In genomic region chr2:85050746-85051145, GRCm38 (mm10) we compare ENCODE assay signal across 8 mouse cellular contexts. TPM values are rescaled to one million over a fixed set of nuclear protein-coding genes. Genes with fewer than 3 reads are reported as not detected.
A peak's percentile ranks its signal among the peaks of the same experiment; 100 is the strongest.
DNase-seq lines count a peak whose midpoint lies in the region; ATAC-seq and TF ChIP-seq lines count a peak whose summit lies in the region.

No protein-coding gene starts in this region.

- H3K9ac ChIP-seq in heart, embryonic 13.5 days, result peak overlapping the region; percentile 79
- peak overlapping the region; percentile 37 for H3K9ac ChIP-seq in limb, embryonic 14.5 days (ENCODE audit: low read depth, low read length, severe bottlenecking)
- H3K9ac ChIP-seq in neural tube, embryonic 12.5 days, result peak overlapping the region; percentile 27; the same call in 1 of the 2 replicates

- peak overlapping the region; percentile 50 for H3K4me3 ChIP-seq in kidney, adult 2 months (ENCODE audit: insufficient read depth, low read depth, low read length)
- peak overlapping the region; percentile 80 for H3K4me3 ChIP-seq in heart, embryonic 13.5 days
- peak overlapping the region; percentile 71 for H3K4me3 ChIP-seq in limb, embryonic 14.5 days (replicated peaks; ENCODE audit: low read length)
- peak overlapping the region; percentile 13; the same call in 1 of the 2 replicates for H3K4me3 ChIP-seq in neural tube, embryonic 12.5 days

- H3K36me3 ChIP-seq in kidney, adult 2 months (ENCODE audit: control insufficient read depth, insufficient read depth, low read length), result no peaks in the 10 kb centered on the region
- peaks cover 58% of the 10 kb centered on the region for H3K36me3 ChIP-seq in heart, embryonic 13.5 days
- H3K36me3 ChIP-seq in limb, embryonic 14.5 days (ENCODE audit: control insufficient read depth, insufficient read depth, low read length), result peaks cover 55% of the 10 kb centered on the region
- peaks cover 54% of the 10 kb centered on the region for H3K36me3 ChIP-seq in neural tube, embryonic 12.5 days

- no peaks in the 10 kb centered on the region for H3K9me3 ChIP-seq in heart, embryonic 13.5 days
- H3K9me3 ChIP-seq in limb, embryonic 14.5 days (ENCODE audit: control insufficient read depth, low read length), result no peaks in the 10 kb centered on the region
- no peaks in the 10 kb centered on the region for H3K9me3 ChIP-seq in neural tube, embryonic 12.5 days

- no peaks in the 10 kb centered on the region for H3K27me3 ChIP-seq in kidney, adult 2 months (replicated peaks; ENCODE audit: control insufficient read depth, insufficient read depth, low read length)
- no peaks in the 10 kb centered on the region for H3K27me3 ChIP-seq in heart, embryonic 13.5 days (replicated peaks)
- H3K27me3 ChIP-seq in limb, embryonic 14.5 days (ENCODE audit: control insufficient read depth, insufficient read depth, low read length), result no peaks in the 10 kb centered on the region
- no peaks in the 10 kb centered on the region for H3K27me3 ChIP-seq in neural tube, embryonic 12.5 days (replicated peaks)

- ATAC-seq in heart, embryonic 13.5 days (ENCODE audit: extremely low read depth, insufficient number of reproducible peaks, low FRiP score, low TSS enrichment), result no peak
- no peak for ATAC-seq in limb, embryonic 14.5 days (ENCODE audit: low FRiP score, low read depth)
- no peak for ATAC-seq in neural tube, embryonic 12.5 days (ENCODE audit: low FRiP score, low read depth)

- peaks cover 5% of the 10 kb centered on the region for H3K4me1 ChIP-seq in kidney, adult 2 months (ENCODE audit: control insufficient read depth, insufficient read depth, low read length)
- H3K4me1 ChIP-seq in heart, embryonic 13.5 days, result peaks cover 67% of the 10 kb centered on the region
- H3K4me1 ChIP-seq in limb, embryonic 14.5 days (ENCODE audit: control insufficient read depth, insufficient read depth, low read length), result peaks cover 18% of the 10 kb centered on the region
- H3K4me1 ChIP-seq in neural tube, embryonic 12.5 days, result peaks cover 33% of the 10 kb centered on the region

- DNase-seq in kidney, adult 2 months, result peak; percentile 47
- no peak for DNase-seq in kidney, adult 11 months
- peak; percentile 55 for DNase-seq in adrenal gland, adult 2 months
- DNase-seq in limb, embryonic 14.5 days (ENCODE audit: low spot score), result peak; percentile 23
- no peak for DNase-seq in embryo, embryonic 9.5 days (ENCODE audit: extremely low spot score)
- no peak for DNase-seq in spleen, adult 18-20 months

- TF ChIP-seq CTCF in kidney, adult 2 months (conservative IDR thresholded peaks at IDR 0.05; ENCODE audit: insufficient read depth, insufficient read length, low read depth, low read length), result no peak

- WGBS in kidney, adult 2 months, result 37% methylated on average over 9 of the region's 9 CpGs
- WGBS in heart, embryonic 13.5 days, result 36% methylated on average over 9 of the region's 9 CpGs
- WGBS in limb, embryonic 14.5 days, result 36% methylated on average over 9 of the region's 9 CpGs
- 57% methylated on average over 9 of the region's 9 CpGs for WGBS in neural tube, embryonic 12.5 days

- peak overlapping the region; percentile 83 for H3K4me2 ChIP-seq in heart, embryonic 13.5 days
- H3K4me2 ChIP-seq in limb, embryonic 14.5 days (replicated peaks; ENCODE audit: low read depth, low read length, severe bottlenecking), result peak overlapping the region; percentile 71
- H3K4me2 ChIP-seq in neural tube, embryonic 12.5 days (replicated peaks), result peak overlapping the region; percentile 52

- peak overlapping the region; percentile 72 for H3K27ac ChIP-seq in kidney, adult 2 months (ENCODE audit: insufficient read depth, low read depth, low read length)
- H3K27ac ChIP-seq in heart, embryonic 13.5 days (replicated peaks), result peak overlapping the region; percentile 93
- H3K27ac ChIP-seq in limb, embryonic 14.5 days (replicated peaks; ENCODE audit: low read depth, low read length), result peak overlapping the region; percentile 95
- no peak overlapping the region for H3K27ac ChIP-seq in neural tube, embryonic 12.5 days

- no peak for TF ChIP-seq POLR2A in kidney, adult 2 months (IDR thresholded peaks at IDR 0.05; ENCODE audit: low read depth, low read length)
- TF ChIP-seq POLR2A in limb, embryonic 14.5 days (IDR thresholded peaks at IDR 0.05; ENCODE audit: borderline replicate concordance, extremely low read depth, insufficient read depth, insufficient read length), result no peak

RNA-seq across cellular contexts. Expression of gene Tnks1bp1, which starts 2.9 kb away (rescaled TPM):
- 46.9 and 47.0 TPM in 2 replicates for polyA plus RNA-seq in kidney, adult 2 months (2012; rRNA removed)
- 100 to 1,000 TPM in 1 of 2 experiments, 10 to 100 TPM in 1; 87.8 to 114 TPM for total RNA-seq in adrenal gland, adult 2 months (2021)
- polyA plus RNA-seq in adrenal gland, adult 2 months (2012; rRNA removed), result 66.5 and 78.9 TPM in 2 replicates
- polyA plus RNA-seq in heart, embryonic 13.5 days (2015; fragmentation: Nextera tagmentation; extraction: Ambion mirVana), result 17.4 and 21.5 TPM in 2 replicates
- polyA plus RNA-seq in limb, embryonic 14.5 days (2012; rRNA removed), result 85.9 and 110 TPM in 2 replicates
- polyA plus RNA-seq in limb, embryonic 14.5 days (2014; fragmentation: Nextera tagmentation; extraction: Ambion mirVana), result 16.8 and 17.0 TPM in 2 replicates
- 30.1 and 32.2 TPM in 2 replicates for polyA plus RNA-seq in neural tube, embryonic 12.5 days (2016; fragmentation: Nextera tagmentation; extraction: Ambion mirVana)

RNA-seq across cellular contexts. Expression of gene P2rx3, which starts 13.5 kb away (rescaled TPM):
- polyA plus RNA-seq in kidney, adult 2 months (2012; rRNA removed), result 0.80 and 0.90 TPM in 2 replicates
- 1 to 10 TPM; 1.1 to 1.4 TPM for total RNA-seq in adrenal gland, adult 2 months (2021)
- 0.54 and 0.83 TPM in 2 replicates for polyA plus RNA-seq in adrenal gland, adult 2 months (2012; rRNA removed)
- polyA plus RNA-seq in heart, embryonic 13.5 days (2015; fragmentation: Nextera tagmentation; extraction: Ambion mirVana), result 0.31 and 0.69 TPM in 2 replicates
- polyA plus RNA-seq in limb, embryonic 14.5 days (2012; rRNA removed), result 0.45 and 0.69 TPM in 2 replicates
- 0.43 and 0.81 TPM in 2 replicates for polyA plus RNA-seq in limb, embryonic 14.5 days (2014; fragmentation: Nextera tagmentation; extraction: Ambion mirVana)
- 40.0 and 51.0 TPM in 2 replicates for polyA plus RNA-seq in neural tube, embryonic 12.5 days (2016; fragmentation: Nextera tagmentation; extraction: Ambion mirVana)

RNA-seq across cellular contexts. Expression of gene Ssrp1, which starts 13.7 kb away (rescaled TPM):
- polyA plus RNA-seq in kidney, adult 2 months (2012; rRNA removed), result 70.2 and 78.9 TPM in 2 replicates
- total RNA-seq in adrenal gland, adult 2 months (2021), result 100 to 1,000 TPM; 105 to 125 TPM
- polyA plus RNA-seq in adrenal gland, adult 2 months (2012; rRNA removed), result 78.7 and 92.2 TPM in 2 replicates
- polyA plus RNA-seq in heart, embryonic 13.5 days (2015; fragmentation: Nextera tagmentation; extraction: Ambion mirVana), result 139 and 152 TPM in 2 replicates
- polyA plus RNA-seq in limb, embryonic 14.5 days (2012; rRNA removed), result 256 and 265 TPM in 2 replicates
- polyA plus RNA-seq in limb, embryonic 14.5 days (2014; fragmentation: Nextera tagmentation; extraction: Ambion mirVana), result 242 and 263 TPM in 2 replicates
- polyA plus RNA-seq in neural tube, embryonic 12.5 days (2016; fragmentation: Nextera tagmentation; extraction: Ambion mirVana), result 237 and 239 TPM in 2 replicates

Comparison
In these comparisons a context has a peak if more than half of its experiments do, and no peak if none do; other contexts are left out.
1. DNase-seq: peak in kidney, adult 2 months (single experiment), adrenal gland, adult 2 months (single experiment) and limb, embryonic 14.5 days (single experiment); none in kidney, adult 11 months (single experiment), embryo, embryonic 9.5 days (single experiment) and spleen, adult 18-20 months (0 of 2).
2. H3K4me3 ChIP-seq: peak in every context shown above with its lines; median percentile 80 in heart, embryonic 13.5 days; 71 in limb, embryonic 14.5 days; 50 in kidney, adult 2 months; 13 in neural tube, embryonic 12.5 days.
3. H3K9ac ChIP-seq: peak in every context shown above with its lines; median percentile 79 in heart, embryonic 13.5 days; 37 in limb, embryonic 14.5 days; 27 in neural tube, embryonic 12.5 days.
4. RNA of gene P2rx3, which starts 13.5 kb away (polyA plus RNA-seq): 40.0 to 51.0 TPM in neural tube, embryonic 12.5 days; 0.43 to 0.81 TPM in limb, embryonic 14.5 days, 0.80 to 0.90 TPM in kidney, adult 2 months, 0.54 to 0.83 TPM in adrenal gland, adult 2 months and 0.31 to 0.69 TPM in heart, embryonic 13.5 days; every median in the first group is over 10 times any median in the second.
5. Peak in every context shown above with its lines, with median percentiles within 50 percentile points of each other: H3K4me2 ChIP-seq.